Comparison of ENCODE assay signal across 24 mouse cellular contexts in genomic region chr15:27991066-27991701, GRCm38 (mm10). TPM values are rescaled to one million over a fixed set of nuclear protein-coding genes. Genes with fewer than 3 reads are reported as not detected.
DNase-seq lines count a peak whose midpoint lies in the region; ATAC-seq and TF ChIP-seq lines count a peak whose summit lies in the region.
"Had no signal": no experiment of that assay in that cellular context is flagged by ENCODE, and none has a peak within 500 bp of the region (broad histone marks: within the 10 kb centered on the region; RNA-seq: fewer than 3 reads in every experiment).

No protein-coding gene starts in this region.

- no peak for DNase-seq in heart, adult 2 months
- DNase-seq in heart, embryonic 10.5 days (ENCODE audit: low spot score): no peak
- no peak for DNase-seq in liver
- DNase-seq: adrenal gland, postnatal 25 days; cerebellum, adult 18-20 months; cerebellum, postnatal 10 days; gastrocnemius, postnatal 25 days; kidney, adult 11 months; kidney, postnatal 14 days; lung, adult 18-20 months; midbrain, embryonic 14.5 days; retina, postnatal 1 day; right cerebral cortex, postnatal 14 days; thymus, adult 2 months; thymus, postnatal 4 days had no signal

- intact Hi-C loops in heart, adult 2 months (cut with DNase I): no loop called here

- WGBS in heart, adult 2 months: 52% methylated on average over 17 of the region's 17 CpGs
- WGBS in heart, embryonic 10.5 days: 64% methylated on average over 17 of the region's 17 CpGs
- 32% methylated on average over 17 of the region's 17 CpGs for WGBS in liver, embryonic 12.5 days (ENCODE audit: insufficient replicate concordance)
- WGBS in stomach, embryonic 16.5 days: 70% methylated on average over 17 of the region's 17 CpGs
- 85% methylated on average over 17 of the region's 17 CpGs for WGBS in forebrain, embryonic 12.5 days

- no peak for ATAC-seq in liver, embryonic 12.5 days
- no peak for ATAC-seq in stomach, embryonic 16.5 days (ENCODE audit: insufficient read depth, low FRiP score)
- no peak for ATAC-seq in forebrain, embryonic 12.5 days (ENCODE audit: low FRiP score)
- ATAC-seq: CD4-positive, CD25-positive, alpha-beta regulatory T cell, adult 4 months; forebrain, embryonic 13.5 days had no signal

- H3K9ac ChIP-seq in heart, adult 2 months (ENCODE audit: low read depth, low read length): no peak overlapping the region
- H3K9ac ChIP-seq in liver, embryonic 12.5 days: no peak overlapping the region
- no peak overlapping the region for H3K9ac ChIP-seq in stomach, embryonic 16.5 days (ENCODE audit: low read length)
- H3K9ac ChIP-seq in forebrain, embryonic 12.5 days: no peak overlapping the region
- H3K9ac ChIP-seq: forebrain, embryonic 13.5 days; heart, embryonic 15.5 days; hindbrain, embryonic 13.5 days; neural tube, embryonic 15.5 days had no signal

- H3K4me3 ChIP-seq in heart, adult 2 months: no peak overlapping the region
- no peak overlapping the region for H3K4me3 ChIP-seq in heart, embryonic 10.5 days
- no peak overlapping the region for H3K4me3 ChIP-seq in liver, embryonic 12.5 days
- H3K4me3 ChIP-seq in embryonic fibroblast, embryonic 13.5 days (ENCODE audit: insufficient read depth, low read length): no peak overlapping the region
- no peak overlapping the region for H3K4me3 ChIP-seq in stomach, embryonic 16.5 days (replicated peaks; ENCODE audit: low read length)
- H3K4me3 ChIP-seq in forebrain, embryonic 12.5 days (replicated peaks): no peak overlapping the region
- H3K4me3 ChIP-seq: forebrain, embryonic 13.5 days; heart, embryonic 15.5 days; hindbrain, embryonic 13.5 days; neural tube, embryonic 15.5 days had no signal

- H3K79me2 ChIP-seq in heart, adult 2 months (replicated peaks; ENCODE audit: control insufficient read depth, insufficient read depth, low read length): peaks cover 13% of the 10 kb centered on the region

- no peaks in the 10 kb centered on the region for H3K27me3 ChIP-seq in heart, adult 2 months (ENCODE audit: control insufficient read depth, insufficient read depth, low read length)
- no peaks in the 10 kb centered on the region for H3K27me3 ChIP-seq in heart, embryonic 10.5 days (ENCODE audit: insufficient read depth, poor library complexity, severe bottlenecking)
- H3K27me3 ChIP-seq in liver, embryonic 12.5 days (replicated peaks): no peaks in the 10 kb centered on the region
- H3K27me3 ChIP-seq in stomach, embryonic 16.5 days (ENCODE audit: control insufficient read depth, insufficient read depth, low read length): no peaks in the 10 kb centered on the region
- H3K27me3 ChIP-seq in forebrain, embryonic 12.5 days: no peaks in the 10 kb centered on the region
- H3K27me3 ChIP-seq: forebrain, embryonic 13.5 days; heart, embryonic 15.5 days; hindbrain, embryonic 13.5 days; neural tube, embryonic 15.5 days had no signal

- H3K27ac ChIP-seq in heart, adult 2 months: peak overlapping the region; percentile 7; the same call in 1 of the 2 replicates
- H3K27ac ChIP-seq in heart, embryonic 10.5 days: no peak overlapping the region
- H3K27ac ChIP-seq in liver, embryonic 12.5 days: no peak overlapping the region
- H3K27ac ChIP-seq in embryonic fibroblast, embryonic 13.5 days (ENCODE audit: insufficient read depth, low read length): peak overlapping the region; percentile 99
- peak overlapping the region; percentile 72; the same call in 1 of the 2 replicates for H3K27ac ChIP-seq in stomach, embryonic 16.5 days (ENCODE audit: low read length)
- no peak overlapping the region for H3K27ac ChIP-seq in forebrain, embryonic 12.5 days
- H3K27ac ChIP-seq: forebrain, embryonic 13.5 days; hindbrain, embryonic 13.5 days; neural tube, embryonic 15.5 days had no signal

- H3K9me3 ChIP-seq in heart, embryonic 10.5 days: no peaks in the 10 kb centered on the region
- H3K9me3 ChIP-seq in liver, embryonic 12.5 days (replicated peaks): no peaks in the 10 kb centered on the region
- H3K9me3 ChIP-seq in stomach, embryonic 16.5 days (replicated peaks; ENCODE audit: control insufficient read depth, low read length): no peaks in the 10 kb centered on the region
- H3K9me3 ChIP-seq in forebrain, embryonic 12.5 days: no peaks in the 10 kb centered on the region
- H3K9me3 ChIP-seq: forebrain, embryonic 13.5 days; heart, embryonic 15.5 days; hindbrain, embryonic 13.5 days; neural tube, embryonic 15.5 days had no signal

- H3K36me3 ChIP-seq in heart, adult 2 months (ENCODE audit: control insufficient read depth, insufficient read depth, low read length): peaks cover 9% of the 10 kb centered on the region
- peaks cover 2% of the 10 kb centered on the region; the same call in 1 of the 2 replicates for H3K36me3 ChIP-seq in heart, embryonic 10.5 days
- H3K36me3 ChIP-seq in liver, embryonic 12.5 days: no peaks in the 10 kb centered on the region; the same call in 1 of the 2 replicates
- H3K36me3 ChIP-seq in stomach, embryonic 16.5 days (ENCODE audit: control insufficient read depth, insufficient read depth, low read length): no peaks in the 10 kb centered on the region
- peaks cover 2% of the 10 kb centered on the region; the same call in 1 of the 2 replicates for H3K36me3 ChIP-seq in forebrain, embryonic 12.5 days (replicated peaks)
- H3K36me3 ChIP-seq: heart, embryonic 15.5 days; neural tube, embryonic 15.5 days had no signal

- no peak for TF ChIP-seq EP300 in heart, adult 2 months (IDR thresholded peaks at IDR 0.05; ENCODE audit: insufficient read depth, low read depth, low read length)

- peaks cover 21% of the 10 kb centered on the region for H3K4me1 ChIP-seq in heart, adult 2 months (ENCODE audit: control insufficient read depth, insufficient read depth, low read length)
- peaks cover 89% of the 10 kb centered on the region for H3K4me1 ChIP-seq in heart, embryonic 10.5 days
- peaks cover 43% of the 10 kb centered on the region for H3K4me1 ChIP-seq in liver, embryonic 12.5 days
- peaks cover 47% of the 10 kb centered on the region for H3K4me1 ChIP-seq in embryonic fibroblast, embryonic 13.5 days (ENCODE audit: control insufficient read depth, insufficient read depth, low read length)
- peaks cover 37% of the 10 kb centered on the region for H3K4me1 ChIP-seq in stomach, embryonic 16.5 days (ENCODE audit: control insufficient read depth, insufficient read depth, low read length)
- H3K4me1 ChIP-seq in forebrain, embryonic 12.5 days: peaks cover 64% of the 10 kb centered on the region

- no peak for TF ChIP-seq POLR2A in heart, adult 2 months (IDR thresholded peaks at IDR 0.05; ENCODE audit: insufficient read depth, low read depth, low read length)
- no peak for TF ChIP-seq POLR2A in embryonic fibroblast, embryonic 13.5 days (IDR thresholded peaks at IDR 0.05; ENCODE audit: low read depth, low read length)

- no peak for TF ChIP-seq CTCF in heart, adult 2 months (IDR thresholded peaks at IDR 0.05)
- TF ChIP-seq CTCF in embryonic fibroblast, embryonic 13.5 days (IDR thresholded peaks at IDR 0.05; ENCODE audit: borderline replicate concordance, insufficient read depth, low read length): no peak

- peak overlapping the region; percentile 12; the same call in 1 of the 2 replicates for H3K4me2 ChIP-seq in liver, embryonic 12.5 days
- no peak overlapping the region for H3K4me2 ChIP-seq in stomach, embryonic 16.5 days (ENCODE audit: low read depth, low read length)
- no peak overlapping the region for H3K4me2 ChIP-seq in forebrain, embryonic 12.5 days
- H3K4me2 ChIP-seq: forebrain, embryonic 13.5 days; heart, embryonic 15.5 days; hindbrain, embryonic 13.5 days; neural tube, embryonic 15.5 days had no signal

RNA-seq across cellular contexts. Expression of gene Trio, which starts 34.5 kb away (rescaled TPM):
- 10 to 100 TPM; 33.8 to 44.2 TPM for total RNA-seq in heart, adult 2 months (2021)
- 28.0 and 41.3 TPM in 2 replicates for polyA plus RNA-seq in heart, adult 2 months (2012; rRNA removed)
- 12.7 and 22.7 TPM in 2 replicates for polyA plus RNA-seq in heart, embryonic 10.5 days (2016; fragmentation: Nextera tagmentation; extraction: Ambion mirVana)
- polyA plus RNA-seq in liver, embryonic 12.5 days (2016; fragmentation: Nextera tagmentation; extraction: Ambion mirVana): 5.2 and 5.6 TPM in 2 replicates
- 154 and 161 TPM in 2 replicates for polyA plus RNA-seq in embryonic fibroblast, embryonic 13.5 days (2011; ENCODE audit: insufficient read length, low read depth, missing spikeins)
- 22.0 and 22.9 TPM in 2 replicates for polyA plus RNA-seq in stomach, embryonic 16.5 days (2015; fragmentation: Nextera tagmentation; extraction: Ambion mirVana)
- 46.1 and 49.0 TPM in 2 replicates for polyA plus RNA-seq in forebrain, embryonic 12.5 days (2016; fragmentation: Nextera tagmentation; extraction: Ambion mirVana)

Comparison
In these comparisons a context has a peak if more than half of its experiments do, and no peak if none do; other contexts are left out.
1. H3K27ac ChIP-seq: peak in heart, adult 2 months (single experiment), embryonic fibroblast, embryonic 13.5 days (single experiment) and stomach, embryonic 16.5 days (single experiment); none in heart, embryonic 10.5 days (single experiment), liver, embryonic 12.5 days (single experiment) and forebrain, embryonic 12.5 days (single experiment).